Mouse (Mus musculus): ENCODE data around the gene Zc3h13. TPM values are rescaled to one million over a fixed set of nuclear protein-coding genes. Genes with fewer than 3 reads are reported as not detected.

Gene Zc3h13
- polyA plus RNA-seq, 1 experiment from 2014 or later, result 19.9 TPM

Small RNAs within 50 kb of the gene (microRNA-seq; reads per million reads assigned to microRNA genes)
- not detected for gene Gm44482

Other genes with a start within 250 kb of the Zc3h13 start
- gene Lrrc63, start 153.5 kb upstream of the Zc3h13 start, polyA plus RNA-seq (2015; fragmentation: Nextera tagmentation; extraction: Ambion mirVana), result 0.05 and 0.07 TPM in 2 replicates
- 105 and 133 TPM in 2 replicates for gene Lcp1, start 153.3 kb upstream of the Zc3h13 start, polyA plus RNA-seq (2015; fragmentation: Nextera tagmentation; extraction: Ambion mirVana)
- 4.7 and 6.8 TPM in 2 replicates for gene Cpb2, start 42.1 kb upstream of the Zc3h13 start, polyA plus RNA-seq (2015; fragmentation: Nextera tagmentation; extraction: Ambion mirVana)
- gene Siah3, start 171.6 kb downstream of the Zc3h13 start, polyA plus RNA-seq (2015; fragmentation: Nextera tagmentation; extraction: Ambion mirVana), result 0.12 and 0.16 TPM in 2 replicates

All from intestine, embryonic 16.5 days (tissue).